Mouse (Mus musculus) cerebellum, adult 2 months (tissue): ENCODE results near the gene Fbn1.

Source experiments
- CTCF ChIP-seq: fragments of 200-500 bp; IDR thresholded peaks from 2 replicates; pipeline ENCODE4 v1.5.1; 2011; ENCODE audit warnings: low read depth, mild to moderate bottlenecking, control low read depth, low read length, moderate library complexity, borderline replicate concordance; ENCODE audit not compliant: insufficient read depth
- POLR2A ChIP-seq: fragments of 200-500 bp; IDR thresholded peaks from 2 replicates; pipeline ENCODE4 v1.6.1; 2011; ENCODE audit warnings: low read length, control low read depth, borderline replicate concordance; ENCODE audit not compliant: insufficient read depth

GRCm38 (mm10) chr2:125318371-125319061 is 189.3 kb downstream of the Fbn1 start:
- TF ChIP-seq CTCF (no peak), POLR2A (no peak)
